Mouse (Mus musculus): Measurements from ENCODE around the gene Atp10a.

DNA sequence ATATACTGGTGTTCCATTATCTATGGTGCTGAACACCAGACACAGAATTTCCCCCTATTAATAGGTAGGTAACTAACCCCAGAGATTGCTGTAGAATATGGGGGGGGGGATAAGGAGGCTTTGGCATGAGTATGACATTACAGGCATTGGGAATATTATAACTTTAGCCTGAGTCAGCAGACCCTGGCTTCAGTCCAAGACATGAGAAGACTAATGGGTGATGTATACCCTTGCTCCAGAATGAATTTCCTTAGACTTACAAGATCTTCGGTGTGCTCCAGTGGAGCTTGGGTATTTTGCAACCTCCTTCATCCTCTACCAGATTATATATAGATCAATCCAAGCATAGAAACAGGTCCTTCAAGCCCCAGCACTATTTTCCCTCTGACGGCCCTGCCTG, 145.8 kb downstream of the Atp10a start:
- TF ChIP-seq POLR2A (IDR thresholded peaks at IDR 0.05; ENCODE audit: low read depth, low read length) (no peak), CTCF (conservative IDR thresholded peaks at IDR 0.05; ENCODE audit: insufficient read depth, insufficient read length, low read depth, low read length) (no peak)
